Mouse (Mus musculus): ENCODE measurements at regions not wholly inside any gene's neighbourhood (a gene's known extent, or its start where the extent isn't known, plus 50 kb on each side); places are given as distances from the start of the nearest gene placed in this dataset.

GRCm38 (mm10) chr4:11869721-11870120, 111.3 kb downstream of the Gm10604 start:
- Histone ChIP-seq H3K4me1 (replicated peaks; ENCODE audit: control insufficient read depth, insufficient read depth, low read length) (no peaks in the 10 kb centered on the region), H3K4me2 (ENCODE audit: low read depth, low read length, severe bottlenecking) (no peak overlapping the region), H3K27me3 (ENCODE audit: control insufficient read depth, insufficient read depth, low read length) (no peaks in the 10 kb centered on the region), H3K4me3 (ENCODE audit: low read depth, low read length) (no peak overlapping the region), H3K9ac (ENCODE audit: low read length) (no peak overlapping the region), H3K9me3 (ENCODE audit: control insufficient read depth, low read length) (no peaks in the 10 kb centered on the region), H3K36me3 (ENCODE audit: control insufficient read depth, insufficient read depth, low read length) (no peaks in the 10 kb centered on the region), H3K27ac (ENCODE audit: low read depth, low read length) (no peak overlapping the region)
- 91% methylated on average over 5 of the region's 5 CpGs for WGBS
- ATAC-seq (replicated peaks; ENCODE audit: low FRiP score) (no peak), DNase-seq (ENCODE audit: low spot score) (peak; percentile 30)

- no peaks in the 10 kb centered on the region for H3K27me3 ChIP-seq (ENCODE audit: control insufficient read depth, insufficient read depth, low read length)
- H3K4me1 ChIP-seq (replicated peaks; ENCODE audit: control insufficient read depth, insufficient read depth, low read length), result no peaks in the 10 kb centered on the region
- H3K36me3 ChIP-seq (ENCODE audit: control insufficient read depth, insufficient read depth, low read length), result no peaks in the 10 kb centered on the region
- H3K4me3 ChIP-seq (ENCODE audit: low read depth, low read length), result no peak overlapping the region
- no peak overlapping the region for H3K27ac ChIP-seq (ENCODE audit: low read depth, low read length)
- no peak overlapping the region for H3K4me2 ChIP-seq (ENCODE audit: low read depth, low read length, severe bottlenecking)
- ATAC-seq (replicated peaks; ENCODE audit: low FRiP score) (no peak), DNase-seq (ENCODE audit: low spot score) (peak; percentile 4)
- WGBS, result 92% methylated on average over 1 of the region's 1 CpGs
- no peak overlapping the region for H3K9ac ChIP-seq (ENCODE audit: low read length)
- H3K9me3 ChIP-seq (ENCODE audit: control insufficient read depth, low read length), result no peaks in the 10 kb centered on the region
These were observed 112.5 kb downstream of the Gm10604 start for GRCm38 (mm10) chr4:11868565-11868964.

Data from forebrain, embryonic 11.5 days (tissue).